Mouse (Mus musculus): Measurements from ENCODE around the gene Spata13.

GRCm38 (mm10) chr14:60661281-60661680, 27.5 kb downstream of the Spata13 start:
- TF ChIP-seq TCF12 (IDR thresholded peaks at IDR 0.05; ENCODE audit: low read depth, low read length) (no peak), CTCF (IDR thresholded peaks at IDR 0.05 in 2 of 3, conservative IDR thresholded peaks at IDR 0.05 in 1 of 3; ENCODE audit: control insufficient read depth in 1 of 3, insufficient read depth in 1 of 3, low read depth in 2 of 3, low read length in 3 of 3, poor library complexity in 1 of 3, severe bottlenecking in 1 of 3) (no peak), TBP (IDR thresholded peaks at IDR 0.05; ENCODE audit: low read depth, low read length) (no peak), POLR2AphosphoS2 (IDR thresholded peaks at IDR 0.05; ENCODE audit: low read length) (no peak), POLR2A (IDR thresholded peaks at IDR 0.05; ENCODE audit: control insufficient read depth in 1 of 2, insufficient read depth in 1 of 2, low read depth in 1 of 2, low read length in 2 of 2, poor library complexity in 1 of 2) (no peak), POLR2AphosphoS5 (IDR thresholded peaks at IDR 0.05; ENCODE audit: borderline replicate concordance, low read depth, low read length) (no peak), EP300 (IDR thresholded peaks at IDR 0.05; ENCODE audit: low read depth in 1 of 2, low read length in 2 of 2) (no peak), RCOR1 (IDR thresholded peaks at IDR 0.05; ENCODE audit: low read depth, low read length) (no peak), SIN3A (IDR thresholded peaks at IDR 0.05; ENCODE audit: low read length) (no peak), MAX (IDR thresholded peaks at IDR 0.05; ENCODE audit: low read length) (no peak), E2F4 (IDR thresholded peaks at IDR 0.05; ENCODE audit: borderline replicate concordance, low read depth, low read length) (no peak), ELF1 (IDR thresholded peaks at IDR 0.05; ENCODE audit: low read depth, low read length) (no peak), ZKSCAN1 (IDR thresholded peaks at IDR 0.05; ENCODE audit: low read depth, low read length) (no peak)

Measured in MEL (cell line).